Mouse (Mus musculus): ENCODE results near the gene Cblc. TPM values are rescaled to one million over a fixed set of nuclear protein-coding genes. Genes with fewer than 3 reads are reported as not detected.
A peak's percentile ranks its signal among the peaks of the same experiment; 100 is the strongest.

Gene Cblc
- polyA plus RNA-seq, 1 experiment from 2014 or later: 0.27 TPM

GRCm38 (mm10) chr7:19762283-19762682 is 34.3 kb downstream of the Cblc start:
- H3K27me3 ChIP-seq (replicated peaks): no peaks in the 10 kb centered on the region
- ATAC-seq (ENCODE audit: insufficient number of reproducible peaks, low FRiP score): no peak
- no peak overlapping the region for H3K4me2 ChIP-seq
- peak overlapping the region; percentile 61 for H3K27ac ChIP-seq (ENCODE audit: poor library complexity, severe bottlenecking)
- H3K4me3 ChIP-seq: no peak overlapping the region
- 36% methylated on average over 11 of the region's 11 CpGs for WGBS
- peaks cover 81% of the 10 kb centered on the region for H3K36me3 ChIP-seq
- peaks cover 39% of the 10 kb centered on the region for H3K4me1 ChIP-seq (replicated peaks)
- no peaks in the 10 kb centered on the region for H3K9me3 ChIP-seq (replicated peaks)
- 0 out of 2 replicates have a peak overlapping the region, but pooled peaks have one; percentile 7 for H3K9ac ChIP-seq

GRCm38 (mm10) chr7:19760021-19760420 is 36.6 kb downstream of the Cblc start:
- H3K9ac ChIP-seq: no peak overlapping the region
- H3K27ac ChIP-seq (ENCODE audit: poor library complexity, severe bottlenecking): peak overlapping the region; percentile 55
- H3K27me3 ChIP-seq (replicated peaks): no peaks in the 10 kb centered on the region
- peaks cover 61% of the 10 kb centered on the region for H3K36me3 ChIP-seq
- H3K4me3 ChIP-seq: no peak overlapping the region
- ATAC-seq (ENCODE audit: insufficient number of reproducible peaks, low FRiP score): no peak
- no peaks in the 10 kb centered on the region for H3K9me3 ChIP-seq (replicated peaks)
- H3K4me2 ChIP-seq: no peak overlapping the region
- WGBS: 70% methylated on average over 13 of the region's 13 CpGs
- H3K4me1 ChIP-seq (replicated peaks): peaks cover 62% of the 10 kb centered on the region

GRCm38 (mm10) chr7:19758623-19759022 is 38.0 kb downstream of the Cblc start:
- no peak overlapping the region for H3K4me3 ChIP-seq
- no peaks in the 10 kb centered on the region for H3K27me3 ChIP-seq (replicated peaks)
- no peaks in the 10 kb centered on the region for H3K9me3 ChIP-seq (replicated peaks)
- H3K4me2 ChIP-seq: no peak overlapping the region
- peaks cover 71% of the 10 kb centered on the region for H3K4me1 ChIP-seq (replicated peaks)
- 80% methylated on average over 13 of the region's 13 CpGs for WGBS
- peak overlapping the region; percentile 19; the same call in 1 of the 2 replicates for H3K27ac ChIP-seq (ENCODE audit: poor library complexity, severe bottlenecking)
- H3K36me3 ChIP-seq: peaks cover 48% of the 10 kb centered on the region
- H3K9ac ChIP-seq: no peak overlapping the region
- ATAC-seq (ENCODE audit: insufficient number of reproducible peaks, low FRiP score): no peak

GRCm38 (mm10) chr7:19755851-19756786 is 40.5 kb downstream of the Cblc start:
- H3K4me3 ChIP-seq: peak overlapping the region; percentile 11
- H3K27me3 ChIP-seq (replicated peaks): no peaks in the 10 kb centered on the region
- peaks cover 30% of the 10 kb centered on the region for H3K36me3 ChIP-seq
- peak overlapping the region; percentile 99 for H3K27ac ChIP-seq (ENCODE audit: poor library complexity, severe bottlenecking)
- H3K4me2 ChIP-seq: peak overlapping the region; percentile 46
- ATAC-seq (ENCODE audit: insufficient number of reproducible peaks, low FRiP score): peak; percentile 87
- peak overlapping the region; percentile 48 for H3K9ac ChIP-seq
- peaks cover 61% of the 10 kb centered on the region for H3K4me1 ChIP-seq (replicated peaks)
- H3K9me3 ChIP-seq (replicated peaks): no peaks in the 10 kb centered on the region
- WGBS: 25% methylated on average over 24 of the region's 24 CpGs

- Histone ChIP-seq H3K27me3 (replicated peaks) (no peaks in the 10 kb centered on the region), H3K9me3 (replicated peaks) (no peaks in the 10 kb centered on the region), H3K4me3 (no peak overlapping the region), H3K9ac (0 out of 2 replicates have a peak overlapping the region, but pooled peaks have one; percentile 48), H3K36me3 (peaks cover 24% of the 10 kb centered on the region), H3K4me2 (peak overlapping the region; percentile 46; the same call in 1 of the 2 replicates), H3K27ac (ENCODE audit: poor library complexity, severe bottlenecking) (peak overlapping the region; percentile 99), H3K4me1 (replicated peaks) (peaks cover 61% of the 10 kb centered on the region)
- no peak for ATAC-seq (ENCODE audit: insufficient number of reproducible peaks, low FRiP score)
- WGBS: 80% methylated on average over 2 of the region's 2 CpGs
These were observed 41.6 kb downstream of the Cblc start for GRCm38 (mm10) chr7:19755008-19755407.

- no peaks in the 10 kb centered on the region for H3K9me3 ChIP-seq (replicated peaks)
- H3K27ac ChIP-seq (ENCODE audit: poor library complexity, severe bottlenecking): 0 out of 2 replicates have a peak overlapping the region, but pooled peaks have one; percentile 45
- no peak for ATAC-seq (ENCODE audit: insufficient number of reproducible peaks, low FRiP score)
- WGBS: 78% methylated on average over 1 of the region's 1 CpGs
- H3K9ac ChIP-seq: no peak overlapping the region
- H3K4me2 ChIP-seq: no peak overlapping the region
- no peaks in the 10 kb centered on the region for H3K27me3 ChIP-seq (replicated peaks)
- peaks cover 15% of the 10 kb centered on the region for H3K36me3 ChIP-seq
- H3K4me1 ChIP-seq (replicated peaks): peaks cover 56% of the 10 kb centered on the region
- no peak overlapping the region for H3K4me3 ChIP-seq
These were observed 42.5 kb downstream of the Cblc start for GRCm38 (mm10) chr7:19754065-19754464.

GRCm38 (mm10) chr7:19753587-19753986 is 43.0 kb downstream of the Cblc start:
- Histone ChIP-seq H3K4me1 (replicated peaks) (peaks cover 52% of the 10 kb centered on the region), H3K4me2 (no peak overlapping the region), H3K27ac (ENCODE audit: poor library complexity, severe bottlenecking) (peak overlapping the region; percentile 45), H3K9ac (no peak overlapping the region), H3K4me3 (no peak overlapping the region), H3K27me3 (replicated peaks) (no peaks in the 10 kb centered on the region), H3K9me3 (replicated peaks) (no peaks in the 10 kb centered on the region), H3K36me3 (peaks cover 10% of the 10 kb centered on the region)
- no peak for ATAC-seq (ENCODE audit: insufficient number of reproducible peaks, low FRiP score)
- 62% methylated on average over 7 of the region's 7 CpGs for WGBS

- 63% methylated on average over 8 of the region's 8 CpGs for WGBS
- H3K36me3 ChIP-seq: peaks cover under 1% of the 10 kb centered on the region; the same call in 1 of the 2 replicates
- no peaks in the 10 kb centered on the region for H3K9me3 ChIP-seq (replicated peaks)
- no peak overlapping the region for H3K9ac ChIP-seq
- no peak for ATAC-seq (ENCODE audit: insufficient number of reproducible peaks, low FRiP score)
- no peak overlapping the region for H3K4me2 ChIP-seq
- no peaks in the 10 kb centered on the region for H3K27me3 ChIP-seq (replicated peaks)
- H3K4me3 ChIP-seq: no peak overlapping the region
- H3K4me1 ChIP-seq (replicated peaks): peaks cover 52% of the 10 kb centered on the region
- no peak overlapping the region for H3K27ac ChIP-seq (ENCODE audit: poor library complexity, severe bottlenecking)
These were observed 44.0 kb downstream of the Cblc start for GRCm38 (mm10) chr7:19752652-19753051.

- Histone ChIP-seq H3K9me3 (replicated peaks) (no peaks in the 10 kb centered on the region), H3K4me1 (replicated peaks) (peaks cover 56% of the 10 kb centered on the region), H3K27ac (ENCODE audit: poor library complexity, severe bottlenecking) (peak overlapping the region; percentile 71; the same call in 1 of the 2 replicates), H3K4me3 (no peak overlapping the region), H3K9ac (no peak overlapping the region), H3K4me2 (no peak overlapping the region), H3K27me3 (replicated peaks) (no peaks in the 10 kb centered on the region), H3K36me3 (no peaks in the 10 kb centered on the region)
- 48% methylated on average over 4 of the region's 4 CpGs for WGBS
- no peak for ATAC-seq (ENCODE audit: insufficient number of reproducible peaks, low FRiP score)
These were observed 45.6 kb downstream of the Cblc start for GRCm38 (mm10) chr7:19751070-19751383.

GRCm38 (mm10) chr7:19750217-19751069 is 46.2 kb downstream of the Cblc start, which contains the start of gene Nectin2:
TSS of gene Nectin2 (minus strand) at chr7:19750483.
- Histone ChIP-seq H3K36me3 (no peaks in the 10 kb centered on the region), H3K4me3 (peak within 1 kb of the TSS; percentile 78), H3K4me1 (replicated peaks) (peaks cover 56% of the 10 kb centered on the region), H3K9ac (peak within 1 kb of the TSS; percentile 89), H3K9me3 (replicated peaks) (no peaks in the 10 kb centered on the region), H3K27me3 (replicated peaks) (no peaks in the 10 kb centered on the region), H3K27ac (ENCODE audit: poor library complexity, severe bottlenecking) (peak within 1 kb of the TSS; percentile 85), H3K4me2 (peak within 1 kb of the TSS; percentile 91)
- peak; percentile 76 for ATAC-seq (ENCODE audit: insufficient number of reproducible peaks, low FRiP score)
- WGBS: 15% methylated on average over 19 of the region's 19 CpGs
